Mouse (Mus musculus) neutrophil, adult 5-6 weeks (primary cell): ENCODE measurements around the gene Susd1. TPM values are rescaled to one million over a fixed set of nuclear protein-coding genes. Genes with fewer than 3 reads are reported as not detected.
A peak's percentile ranks its signal among the peaks of the same experiment; 100 is the strongest.
"Not testable (repeated sequence)": the region's sequence is repeated elsewhere in the genome, so short reads cannot be mapped to it uniquely, and the experiment has no call there.

Experiments used
- ATAC-seq: fragments of 151-379, 151-347 bp; 2 replicates; pipeline ENCODE4 v1.8.0; 2017; ENCODE audit warnings: mild to moderate bottlenecking, moderate TSS enrichment; ENCODE audit not compliant: insufficient number of reproducible peaks, poor library complexity, low FRiP score, severe bottlenecking; ENCODE audit errors: extremely low read depth
- total RNA-seq: library from RNA; stranded (forward); fragments of 200-1000 nt; gene quantifications from 2 replicates; pipeline ENCODE4 v1.2.3, GENCODE M21; 2017

Susd1 gene
- total RNA-seq, 1 experiment from 2014 or later, result 111 TPM

GRCm38 (mm10) chr4:59307841-59308589 lies 130.4 kb downstream of the Susd1 start:
- no peak for ATAC-seq

GRCm38 (mm10) chr4:59302387-59302786 lies 136.0 kb downstream of the Susd1 start:
- no peak for ATAC-seq

- no peak for ATAC-seq
Measured at GRCm38 (mm10) chr4:59301025-59301815, 137.2 kb downstream of the Susd1 start.

- no peak for ATAC-seq
Measured at GRCm38 (mm10) chr4:59298719-59299496, 139.5 kb downstream of the Susd1 start.

- ATAC-seq, result no peak
Measured at GRCm38 (mm10) chr4:59295127-59295526, 143.3 kb downstream of the Susd1 start.

GRCm38 (mm10) chr4:59294661-59295060 lies 143.8 kb downstream of the Susd1 start:
- no peak for ATAC-seq

GRCm38 (mm10) chr4:59291914-59292718 lies 146.3 kb downstream of the Susd1 start:
- no peak for ATAC-seq

GRCm38 (mm10) chr4:59290972-59291576 lies 147.4 kb downstream of the Susd1 start:
- no peak for ATAC-seq

GRCm38 (mm10) chr4:59287103-59287502 lies 151.3 kb downstream of the Susd1 start:
- peak; percentile 40; the same call in 1 of the 2 replicates for ATAC-seq

GRCm38 (mm10) chr4:59286351-59286750 lies 152.1 kb downstream of the Susd1 start:
- not testable (repeated sequence) for ATAC-seq

- no peak for ATAC-seq
Measured at GRCm38 (mm10) chr4:59282699-59283487, 155.5 kb downstream of the Susd1 start.

GRCm38 (mm10) chr4:59282137-59282536 lies 156.3 kb downstream of the Susd1 start:
- ATAC-seq, result no peak

- no peak for ATAC-seq
Measured at GRCm38 (mm10) chr4:59280876-59281275, 157.6 kb downstream of the Susd1 start.

GRCm38 (mm10) chr4:59279111-59279510 lies 159.3 kb downstream of the Susd1 start:
- ATAC-seq, result no peak

GRCm38 (mm10) chr4:59278410-59278809 lies 160.0 kb downstream of the Susd1 start:
- ATAC-seq, result peak; percentile 34; the same call in 1 of the 2 replicates

GRCm38 (mm10) chr4:59277958-59278357 lies 160.5 kb downstream of the Susd1 start:
- no peak for ATAC-seq

- no peak for ATAC-seq
Measured at GRCm38 (mm10) chr4:59275956-59276355, 162.5 kb downstream of the Susd1 start.
